ENCODE assay signal across 17 mouse cellular contexts in genomic region chr2:132472126-132472525, GRCm38 (mm10).
"Had no signal": no experiment of that assay in that cellular context is flagged by ENCODE, and none has a peak within 500 bp of the region (broad histone marks: within the 10 kb centered on the region; RNA-seq: fewer than 3 reads in every experiment).

No protein-coding gene starts in this region.

- H3K27ac ChIP-seq: layer of hippocampus, adult 2 months; limb, embryonic 10.5 days; limb, embryonic 13.5 days; liver, embryonic 12.5 days; liver, embryonic 15.5 days; lung, embryonic 15.5 days; midbrain, embryonic 10.5 days had no signal

- H3K27me3 ChIP-seq: limb, embryonic 13.5 days; lung, embryonic 15.5 days had no signal

- H3K4me3 ChIP-seq: layer of hippocampus, adult 2 months; limb, embryonic 10.5 days; limb, embryonic 13.5 days; liver, embryonic 12.5 days; liver, embryonic 15.5 days; lung, embryonic 15.5 days; megakaryocyte, embryonic 14.5 days; midbrain, embryonic 10.5 days had no signal

- DNase-seq: kidney, postnatal 25 days; layer of hippocampus, adult 9-11 months; liver; lung, adult 18-20 months; lung, postnatal 10 days; lung, postnatal 36 days; thymus, adult 18-20 months; thymus, postnatal 36 days had no signal

- H3K4me2 ChIP-seq: limb, embryonic 13.5 days; liver, embryonic 12.5 days; liver, embryonic 15.5 days; lung, embryonic 15.5 days had no signal

- ATAC-seq: liver, embryonic 12.5 days; midbrain, embryonic 16.5 days had no signal

- H3K36me3 ChIP-seq: limb, embryonic 10.5 days; limb, embryonic 13.5 days; liver, embryonic 12.5 days; liver, embryonic 15.5 days; lung, embryonic 15.5 days; midbrain, embryonic 10.5 days had no signal

- H3K9ac ChIP-seq: limb, embryonic 13.5 days; liver, embryonic 12.5 days; liver, embryonic 15.5 days; lung, embryonic 15.5 days had no signal

- H3K9me3 ChIP-seq: limb, embryonic 10.5 days; limb, embryonic 13.5 days; liver, embryonic 12.5 days; liver, embryonic 15.5 days; lung, embryonic 15.5 days; midbrain, embryonic 10.5 days had no signal

- H3K4me1 ChIP-seq: limb, embryonic 13.5 days; liver, embryonic 12.5 days; liver, embryonic 15.5 days; lung, embryonic 15.5 days; megakaryocyte, embryonic 14.5 days; midbrain, embryonic 10.5 days had no signal
